Mouse (Mus musculus): Measurements from ENCODE around the gene Heatr6. TPM values are rescaled to one million over a fixed set of nuclear protein-coding genes. Genes with fewer than 3 reads are reported as not detected.

Gene Heatr6
- polyA plus RNA-seq, 1 experiment: 17.5 TPM

DNA sequence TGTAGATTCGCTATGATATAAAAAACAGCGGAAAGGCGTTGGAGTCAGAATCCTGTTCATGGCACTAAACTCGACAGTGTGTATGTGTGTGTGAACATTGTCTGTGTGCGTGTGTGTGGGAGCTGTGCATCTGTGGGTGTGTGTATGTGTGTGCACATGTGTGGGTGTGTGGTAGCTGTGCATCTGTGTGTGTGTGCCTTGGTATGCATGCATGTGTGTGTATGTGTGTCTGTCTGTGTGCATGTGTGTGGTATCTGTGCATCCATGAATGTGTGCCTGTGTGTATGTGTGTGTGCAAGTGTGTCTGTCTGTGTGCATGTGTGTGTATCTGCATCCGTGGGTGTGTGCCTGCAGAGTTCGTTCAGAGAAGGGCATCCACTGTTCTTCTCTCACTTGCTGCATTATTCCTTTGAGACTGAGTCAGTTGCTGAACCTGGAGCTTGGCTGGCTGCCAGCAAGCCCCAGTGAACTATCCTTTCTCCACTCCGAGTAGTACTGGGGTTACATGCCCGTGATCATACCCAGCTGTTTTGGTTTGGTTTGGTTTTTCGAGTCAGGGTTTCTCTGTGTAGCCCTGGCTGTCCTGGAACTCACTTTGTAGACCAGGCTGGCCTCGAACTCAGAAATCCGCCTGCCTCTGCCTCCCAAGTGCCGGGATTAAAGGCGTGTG lies 30.6 kb downstream of the Heatr6 start:
- TF ChIP-seq CTCF (IDR thresholded peaks at IDR 0.05; ENCODE audit: low read depth, low read length): no peak
- TF ChIP-seq POLR2A (IDR thresholded peaks at IDR 0.05; ENCODE audit: borderline replicate concordance, low read depth, low read length): no peak
- H3K4me3 ChIP-seq (ENCODE audit: insufficient read depth, low read length): no peak overlapping the region
- H3K27ac ChIP-seq (ENCODE audit: insufficient read depth, low read depth, low read length): no peak overlapping the region
- peaks cover 7% of the 10 kb centered on the region for H3K4me1 ChIP-seq (ENCODE audit: control insufficient read depth, insufficient read depth, low read length)

DNA sequence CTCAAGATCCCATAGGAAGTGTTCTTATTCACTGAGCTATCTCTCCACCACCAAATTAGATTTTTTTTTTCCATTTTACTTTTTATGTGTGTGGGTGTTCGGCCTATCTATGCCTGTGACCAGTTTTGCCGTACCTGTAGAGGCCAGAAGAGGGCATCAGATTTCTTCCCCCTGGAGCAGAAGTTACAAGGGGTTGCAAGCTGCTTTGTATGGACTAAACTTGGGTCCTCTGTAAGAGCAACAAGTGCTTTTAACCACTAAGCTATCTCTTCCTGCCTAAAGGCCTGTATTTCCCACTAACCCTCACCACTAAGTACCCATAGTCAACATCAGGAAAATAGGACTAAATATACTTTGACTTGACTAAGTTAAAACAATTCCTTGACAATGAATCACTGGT lies 31.2 kb downstream of the Heatr6 start:
- Histone ChIP-seq H3K4me3 (ENCODE audit: insufficient read depth, low read length) (no peak overlapping the region), H3K27ac (ENCODE audit: insufficient read depth, low read depth, low read length) (no peak overlapping the region), H3K4me1 (ENCODE audit: control insufficient read depth, insufficient read depth, low read length) (peaks cover 10% of the 10 kb centered on the region)
- no peak for TF ChIP-seq CTCF (IDR thresholded peaks at IDR 0.05; ENCODE audit: low read depth, low read length)
- TF ChIP-seq POLR2A (IDR thresholded peaks at IDR 0.05; ENCODE audit: borderline replicate concordance, low read depth, low read length): no peak

GRCm38 (mm10) chr11:83785366-83785765 lies 31.9 kb downstream of the Heatr6 start:
- peaks cover 11% of the 10 kb centered on the region for H3K4me1 ChIP-seq (ENCODE audit: control insufficient read depth, insufficient read depth, low read length)

DNA sequence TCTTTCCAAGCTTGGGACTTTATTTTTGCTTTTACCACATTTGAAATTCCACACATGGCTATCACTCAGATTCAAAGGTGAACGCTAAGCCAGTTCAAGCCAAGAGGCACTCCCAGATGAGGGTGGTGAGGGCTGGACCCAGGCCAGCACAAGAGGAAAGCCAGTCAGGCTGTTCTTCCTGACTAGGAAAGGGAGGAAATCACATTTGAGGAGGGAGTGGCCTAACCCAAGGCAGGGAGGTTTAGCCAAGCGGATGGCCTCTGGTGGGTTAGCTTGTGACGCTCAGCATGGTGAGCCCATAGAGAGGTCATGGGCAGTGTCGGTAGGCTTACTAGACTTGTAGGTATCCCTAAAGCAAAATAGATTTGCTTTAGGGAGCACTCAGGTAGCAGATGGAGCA lies 33.3 kb downstream of the Heatr6 start:
- H3K4me1 ChIP-seq (ENCODE audit: control insufficient read depth, insufficient read depth, low read length): peaks cover 11% of the 10 kb centered on the region
- no peak overlapping the region for H3K27ac ChIP-seq (ENCODE audit: insufficient read depth, low read depth, low read length)
- no peak overlapping the region for H3K4me3 ChIP-seq (ENCODE audit: insufficient read depth, low read length)
- TF ChIP-seq POLR2A (IDR thresholded peaks at IDR 0.05; ENCODE audit: borderline replicate concordance, low read depth, low read length): no peak
- TF ChIP-seq CTCF (IDR thresholded peaks at IDR 0.05; ENCODE audit: low read depth, low read length): no peak

More at GRCm38 (mm10) chr11:83785366-83785765, 31.9 kb downstream of the Heatr6 start:
- Histone ChIP-seq H3K4me3 (ENCODE audit: insufficient read depth, low read length) (no peak overlapping the region), H3K27ac (ENCODE audit: insufficient read depth, low read depth, low read length) (no peak overlapping the region)
- TF ChIP-seq POLR2A (IDR thresholded peaks at IDR 0.05; ENCODE audit: borderline replicate concordance, low read depth, low read length): no peak
- TF ChIP-seq CTCF (IDR thresholded peaks at IDR 0.05; ENCODE audit: low read depth, low read length): no peak

DNA sequence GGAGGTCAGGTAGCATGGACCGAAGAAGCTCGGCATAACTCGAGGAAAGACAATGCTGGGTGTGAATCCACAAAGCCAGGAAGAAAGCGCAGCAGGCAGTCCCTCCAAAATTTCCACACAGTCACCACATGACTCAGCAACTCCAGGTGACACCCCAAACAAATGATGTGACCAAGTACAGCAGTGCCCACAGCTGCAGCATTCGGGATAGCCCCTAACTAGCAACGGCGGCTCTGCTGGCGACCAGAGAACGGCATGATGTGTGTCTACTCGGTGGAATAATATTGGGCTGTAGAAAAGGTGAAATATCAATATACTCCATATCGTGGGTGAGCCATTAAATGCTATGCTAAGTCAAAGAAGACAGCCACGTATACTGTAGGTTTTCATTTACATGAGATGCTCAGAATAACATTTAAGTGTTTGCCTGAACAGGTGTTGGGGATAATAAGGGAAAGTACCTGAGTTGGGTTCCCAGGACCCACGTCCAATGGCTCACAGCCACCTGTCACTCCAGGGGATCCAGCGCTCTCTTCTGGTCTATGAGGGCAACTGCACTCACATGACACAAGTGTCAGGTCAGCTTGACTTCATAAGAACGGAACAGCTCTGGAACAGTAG lies 34.0 kb downstream of the Heatr6 start:
- peaks cover 11% of the 10 kb centered on the region for H3K4me1 ChIP-seq (ENCODE audit: control insufficient read depth, insufficient read depth, low read length)
- no peak overlapping the region for H3K27ac ChIP-seq (ENCODE audit: insufficient read depth, low read depth, low read length)
- no peak overlapping the region for H3K4me3 ChIP-seq (ENCODE audit: insufficient read depth, low read length)
- no peak for TF ChIP-seq CTCF (IDR thresholded peaks at IDR 0.05; ENCODE audit: low read depth, low read length)
- no peak for TF ChIP-seq POLR2A (IDR thresholded peaks at IDR 0.05; ENCODE audit: borderline replicate concordance, low read depth, low read length)

DNA sequence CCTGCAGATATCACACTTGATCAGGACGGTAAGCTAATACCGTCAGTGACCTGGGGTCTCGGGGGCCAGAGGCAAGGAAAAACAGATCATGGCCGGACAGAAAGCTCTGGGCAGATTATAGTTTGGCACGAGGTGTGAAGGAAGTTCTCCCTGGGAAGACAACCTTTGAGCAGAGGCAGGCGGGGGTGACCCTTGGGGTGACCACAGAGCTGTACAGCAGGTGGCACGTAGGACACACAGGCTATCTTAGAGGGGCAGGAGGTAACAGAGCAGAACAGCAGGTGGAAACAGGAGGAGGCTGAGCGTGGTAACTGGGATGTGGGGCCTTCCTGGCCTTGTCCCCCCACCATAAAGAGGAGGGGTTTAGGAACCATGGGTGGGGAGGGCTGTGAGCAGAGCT lies 34.8 kb downstream of the Heatr6 start:
- Histone ChIP-seq H3K4me1 (ENCODE audit: control insufficient read depth, insufficient read depth, low read length) (peaks cover 11% of the 10 kb centered on the region), H3K27ac (ENCODE audit: insufficient read depth, low read depth, low read length) (no peak overlapping the region), H3K4me3 (ENCODE audit: insufficient read depth, low read length) (no peak overlapping the region)
- TF ChIP-seq CTCF (IDR thresholded peaks at IDR 0.05; ENCODE audit: low read depth, low read length): no peak
- no peak for TF ChIP-seq POLR2A (IDR thresholded peaks at IDR 0.05; ENCODE audit: borderline replicate concordance, low read depth, low read length)

- TF ChIP-seq POLR2A (IDR thresholded peaks at IDR 0.05; ENCODE audit: borderline replicate concordance, low read depth, low read length) (no peak), CTCF (IDR thresholded peaks at IDR 0.05; ENCODE audit: low read depth, low read length) (no peak)
- Histone ChIP-seq H3K4me1 (ENCODE audit: control insufficient read depth, insufficient read depth, low read length) (peaks cover 11% of the 10 kb centered on the region), H3K4me3 (ENCODE audit: insufficient read depth, low read length) (no peak overlapping the region), H3K27ac (ENCODE audit: insufficient read depth, low read depth, low read length) (peak overlapping the region; percentile 23)
Observed at GRCm38 (mm10) chr11:83789259-83789658, 35.8 kb downstream of the Heatr6 start.

DNA sequence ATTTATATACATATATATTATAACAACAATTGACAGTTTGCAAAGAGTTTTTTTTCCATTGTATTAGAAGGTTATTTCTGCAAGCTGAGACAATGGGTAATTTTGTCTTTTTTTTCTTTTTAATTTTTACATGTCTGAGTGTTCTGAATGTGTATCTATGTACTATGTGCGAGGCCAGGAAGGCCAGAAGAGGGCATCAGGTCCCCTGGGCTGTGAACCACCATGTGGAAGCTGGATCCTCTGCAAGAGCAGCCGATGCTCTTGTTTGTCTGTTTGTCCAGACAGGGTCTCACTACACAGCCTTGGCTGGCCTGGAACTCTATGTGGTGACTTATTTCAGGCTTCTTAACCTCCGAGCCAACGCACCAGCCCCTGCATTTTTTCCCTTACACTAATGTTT lies 37.6 kb downstream of the Heatr6 start:
- TF ChIP-seq POLR2A (IDR thresholded peaks at IDR 0.05; ENCODE audit: borderline replicate concordance, low read depth, low read length) (no peak), CTCF (IDR thresholded peaks at IDR 0.05; ENCODE audit: low read depth, low read length) (no peak)
- Histone ChIP-seq H3K4me3 (ENCODE audit: insufficient read depth, low read length) (no peak overlapping the region), H3K4me1 (ENCODE audit: control insufficient read depth, insufficient read depth, low read length) (peaks cover 11% of the 10 kb centered on the region), H3K27ac (ENCODE audit: insufficient read depth, low read depth, low read length) (no peak overlapping the region)

DNA sequence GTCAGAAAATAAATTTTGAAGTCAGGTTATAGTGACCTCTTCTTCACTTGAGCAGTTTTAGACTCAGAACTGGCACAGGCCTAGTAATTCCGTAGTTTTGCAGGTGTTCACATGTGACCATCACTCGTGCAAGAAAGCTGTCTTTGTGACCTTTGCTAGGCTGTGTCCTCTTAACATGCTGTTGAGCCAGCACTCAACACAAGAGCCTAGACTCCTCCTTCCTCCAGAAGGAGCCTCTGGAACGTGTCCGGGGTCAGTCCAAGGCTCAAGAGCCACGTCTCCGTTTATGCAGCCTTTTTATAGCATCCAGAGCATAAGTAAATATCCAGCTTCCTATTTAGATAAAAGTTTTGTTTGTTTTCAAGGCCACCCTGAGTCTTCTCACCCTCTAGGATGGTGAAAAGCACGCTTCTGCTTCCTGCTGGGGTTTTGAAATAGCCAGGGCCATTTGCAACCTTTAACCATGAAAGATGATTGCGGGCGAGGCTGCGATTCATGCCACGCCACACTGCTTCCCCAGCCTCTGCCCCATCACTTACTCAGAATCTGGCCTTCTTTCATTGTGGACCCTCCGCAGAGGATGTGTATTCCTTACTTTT lies 38.9 kb downstream of the Heatr6 start:
- peaks cover 11% of the 10 kb centered on the region for H3K4me1 ChIP-seq (ENCODE audit: control insufficient read depth, insufficient read depth, low read length)
- no peak for TF ChIP-seq POLR2A (IDR thresholded peaks at IDR 0.05; ENCODE audit: borderline replicate concordance, low read depth, low read length)
- no peak for TF ChIP-seq CTCF (IDR thresholded peaks at IDR 0.05; ENCODE audit: low read depth, low read length)
- no peak overlapping the region for H3K4me3 ChIP-seq (ENCODE audit: insufficient read depth, low read length)
- no peak overlapping the region for H3K27ac ChIP-seq (ENCODE audit: insufficient read depth, low read depth, low read length)

- no peak for TF ChIP-seq POLR2A (IDR thresholded peaks at IDR 0.05; ENCODE audit: borderline replicate concordance, low read depth, low read length)
- no peak for TF ChIP-seq CTCF (IDR thresholded peaks at IDR 0.05; ENCODE audit: low read depth, low read length)
- H3K27ac ChIP-seq (ENCODE audit: insufficient read depth, low read depth, low read length): no peak overlapping the region
- H3K4me3 ChIP-seq (ENCODE audit: insufficient read depth, low read length): no peak overlapping the region
- peaks cover 11% of the 10 kb centered on the region for H3K4me1 ChIP-seq (ENCODE audit: control insufficient read depth, insufficient read depth, low read length)
Observed at GRCm38 (mm10) chr11:83793264-83793663, 39.8 kb downstream of the Heatr6 start.

Data from bone marrow macrophage, adult 2 months (primary cell).